Mouse (Mus musculus) bone marrow macrophage, adult 2 months (primary cell): ENCODE measurements around the gene C2cd3.

Source experiments
- CTCF ChIP-seq: IDR thresholded peaks from 2 replicates; pipeline ENCODE4 v1.5.1; 2012; ENCODE audit warnings: low read depth, mild to moderate bottlenecking, low read length, moderate library complexity
- POLR2A ChIP-seq: IDR thresholded peaks from 2 replicates; pipeline ENCODE4 v1.6.1; 2012; ENCODE audit warnings: mild to moderate bottlenecking, low read depth, low read length, borderline replicate concordance

DNA sequence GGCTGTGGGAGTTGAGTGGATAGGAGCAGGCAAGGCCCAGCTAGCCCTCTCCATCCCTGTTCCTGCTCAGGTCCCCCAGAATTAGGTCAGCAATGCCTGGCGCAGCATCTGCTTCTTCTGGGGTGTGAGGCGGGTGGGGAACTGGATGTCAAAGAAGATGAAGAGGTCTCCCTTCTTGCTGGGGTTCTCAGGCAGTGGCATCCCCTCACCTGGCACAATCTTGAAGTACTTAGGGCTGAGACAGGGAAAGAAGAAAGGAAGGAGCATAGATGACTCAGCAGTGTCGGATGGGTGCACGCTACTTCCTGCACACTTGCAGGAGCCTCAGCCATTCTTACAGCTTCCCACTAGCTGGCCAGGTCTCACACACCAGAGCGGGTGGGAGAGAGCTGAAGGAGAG lies 131.0 kb downstream of the C2cd3 start:
- TF ChIP-seq POLR2A = no peak
- no peak for TF ChIP-seq CTCF
